Mouse (Mus musculus): Measurements from ENCODE around the gene Gm572. TPM values are rescaled to one million over a fixed set of nuclear protein-coding genes. Genes with fewer than 3 reads are reported as not detected.
A peak's percentile ranks its signal among the peaks of the same experiment; 100 is the strongest.

The Gm572 gene
- polyA plus RNA-seq, 1 experiment = 0.07 TPM

DNA sequence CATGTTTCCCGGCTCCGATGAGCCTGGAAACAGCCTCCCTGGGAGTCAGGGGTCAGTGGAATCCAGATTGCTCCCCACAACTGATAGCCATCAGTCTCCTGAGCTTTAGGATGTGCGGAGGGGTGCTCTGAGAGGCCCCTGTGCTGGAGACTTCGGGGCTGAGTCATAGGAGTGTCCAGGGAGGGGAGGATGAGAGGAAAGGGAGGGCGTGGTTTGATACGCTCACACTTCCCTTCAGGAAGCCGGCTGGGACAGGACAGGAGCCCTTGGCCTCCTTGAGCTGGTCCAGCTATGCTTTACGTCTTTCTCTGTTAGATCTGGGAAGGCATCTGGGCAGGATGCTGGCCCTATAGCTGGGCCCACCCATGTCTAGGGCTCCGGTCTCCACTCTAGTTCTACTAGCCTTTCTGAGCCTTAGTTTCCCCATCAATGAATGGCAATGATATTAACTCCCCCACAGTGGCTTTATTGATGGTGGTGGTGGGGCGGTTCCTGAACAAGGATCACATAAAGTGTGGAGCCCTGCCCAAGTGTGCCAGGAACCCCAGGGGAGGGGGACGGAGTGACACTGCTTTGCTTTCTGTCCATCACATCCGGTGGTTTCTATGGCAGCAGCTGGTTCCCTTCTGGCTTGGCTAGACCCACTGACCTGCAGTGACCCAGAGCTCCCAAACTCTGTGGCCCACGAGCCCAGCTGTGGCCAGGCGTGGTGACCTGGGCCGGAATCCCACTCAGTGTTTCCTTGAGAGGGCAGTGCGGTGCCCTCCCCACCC is 33.3 kb downstream of the Gm572 start:
- Histone ChIP-seq H3K36me3 (ENCODE audit: control insufficient read depth, insufficient read depth, low read length) (no peaks in the 10 kb centered on the region), H3K27me3 (ENCODE audit: control insufficient read depth, insufficient read depth, low read length) (no peaks in the 10 kb centered on the region), H3K4me3 (ENCODE audit: extremely low read depth, insufficient read depth, insufficient read length) (no peak overlapping the region), H3K4me1 (ENCODE audit: control insufficient read depth, insufficient read depth, insufficient read length) (peaks cover 11% of the 10 kb centered on the region; the same call in 1 of the 2 replicates), H3K27ac (ENCODE audit: insufficient read depth, low read length) (no peak overlapping the region)
- 52% methylated on average over 16 of the region's 16 CpGs for WGBS
- DNase-seq (ENCODE audit: low read depth in 1 of 2, low spot score in 2 of 2) = no peak
- TF ChIP-seq CTCF (IDR thresholded peaks at IDR 0.05; ENCODE audit: extremely low read depth, insufficient read depth, insufficient read length, insufficient replicate concordance) (no peak), POLR2A (IDR thresholded peaks at IDR 0.05; ENCODE audit: low read depth, low read length) (no peak)

DNA sequence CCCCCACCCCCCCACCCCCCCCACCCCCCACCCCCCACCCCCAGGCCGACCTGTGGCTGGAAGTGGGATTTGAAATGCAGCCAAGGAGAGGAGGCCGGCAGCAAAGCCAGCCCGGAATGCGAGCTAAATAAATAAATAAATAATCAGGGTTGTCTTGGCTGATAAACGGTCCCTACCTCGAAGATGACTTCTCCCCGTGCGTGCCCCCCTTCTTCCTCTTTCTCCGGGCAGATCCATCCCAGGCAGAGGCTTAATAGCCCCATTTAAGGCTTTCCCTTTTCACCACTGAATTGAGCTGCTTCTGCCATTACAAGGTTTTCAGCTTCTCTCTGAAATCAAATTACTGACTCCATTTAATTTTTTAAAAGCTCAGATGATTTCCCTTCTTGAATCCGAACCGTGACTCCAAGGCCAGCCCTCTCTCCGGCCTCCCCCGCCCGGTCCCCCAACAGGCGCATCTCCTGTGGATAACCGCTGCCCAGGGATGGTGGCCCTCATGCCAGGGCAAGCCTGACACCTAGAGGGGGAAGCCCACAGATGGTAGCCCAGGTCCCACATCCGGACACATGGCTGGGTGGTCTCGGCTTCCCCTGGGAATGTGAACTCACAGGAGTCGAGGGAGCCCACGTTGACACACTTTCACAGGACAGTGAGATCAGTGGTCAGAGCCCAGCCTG is 34.0 kb downstream of the Gm572 start:
- no peak for DNase-seq (ENCODE audit: low read depth in 1 of 2, low spot score in 2 of 2)

GRCm38 (mm10) chr4:148678105-148678504 is 35.0 kb downstream of the Gm572 start:
- 93% methylated on average over 7 of the region's 7 CpGs for WGBS
- Histone ChIP-seq H3K4me1 (ENCODE audit: control insufficient read depth, insufficient read depth, insufficient read length) (peaks cover 12% of the 10 kb centered on the region; the same call in 1 of the 2 replicates), H3K27me3 (ENCODE audit: control insufficient read depth, insufficient read depth, low read length) (no peaks in the 10 kb centered on the region), H3K27ac (ENCODE audit: insufficient read depth, low read length) (no peak overlapping the region), H3K4me3 (ENCODE audit: extremely low read depth, insufficient read depth, insufficient read length) (no peak overlapping the region), H3K36me3 (ENCODE audit: control insufficient read depth, insufficient read depth, low read length) (no peaks in the 10 kb centered on the region)
- no peak for DNase-seq (ENCODE audit: low read depth in 1 of 2, low spot score in 2 of 2)
- TF ChIP-seq CTCF (IDR thresholded peaks at IDR 0.05; ENCODE audit: extremely low read depth, insufficient read depth, insufficient read length, insufficient replicate concordance) (no peak), POLR2A (IDR thresholded peaks at IDR 0.05; ENCODE audit: low read depth, low read length) (no peak)

More for the DNA sequence above, 34.0 kb downstream of the Gm572 start:
- H3K36me3 ChIP-seq (ENCODE audit: control insufficient read depth, insufficient read depth, low read length) = no peaks in the 10 kb centered on the region
- H3K27me3 ChIP-seq (ENCODE audit: control insufficient read depth, insufficient read depth, low read length) = no peaks in the 10 kb centered on the region
- H3K27ac ChIP-seq (ENCODE audit: insufficient read depth, low read length) = no peak overlapping the region
- H3K4me3 ChIP-seq (ENCODE audit: extremely low read depth, insufficient read depth, insufficient read length) = no peak overlapping the region
- H3K4me1 ChIP-seq (ENCODE audit: control insufficient read depth, insufficient read depth, insufficient read length) = peaks cover 11% of the 10 kb centered on the region; the same call in 1 of the 2 replicates
- no peak for TF ChIP-seq CTCF (IDR thresholded peaks at IDR 0.05; ENCODE audit: extremely low read depth, insufficient read depth, insufficient read length, insufficient replicate concordance)
- TF ChIP-seq POLR2A (IDR thresholded peaks at IDR 0.05; ENCODE audit: low read depth, low read length) = no peak
- 55% methylated on average over 20 of the region's 20 CpGs for WGBS

- 45% methylated on average over 1 of the region's 1 CpGs for WGBS
- no peak for DNase-seq (ENCODE audit: low read depth in 1 of 2, low spot score in 2 of 2)
- H3K27me3 ChIP-seq (ENCODE audit: control insufficient read depth, insufficient read depth, low read length) = no peaks in the 10 kb centered on the region
- H3K4me3 ChIP-seq (ENCODE audit: extremely low read depth, insufficient read depth, insufficient read length) = no peak overlapping the region
- H3K36me3 ChIP-seq (ENCODE audit: control insufficient read depth, insufficient read depth, low read length) = no peaks in the 10 kb centered on the region
- TF ChIP-seq POLR2A (IDR thresholded peaks at IDR 0.05; ENCODE audit: low read depth, low read length) (no peak), CTCF (IDR thresholded peaks at IDR 0.05; ENCODE audit: extremely low read depth, insufficient read depth, insufficient read length, insufficient replicate concordance) (no peak)
- no peak overlapping the region for H3K27ac ChIP-seq (ENCODE audit: insufficient read depth, low read length)
- H3K4me1 ChIP-seq (ENCODE audit: control insufficient read depth, insufficient read depth, insufficient read length) = peaks cover 7% of the 10 kb centered on the region; the same call in 1 of the 2 replicates
Observed at GRCm38 (mm10) chr4:148680505-148681067, 37.5 kb downstream of the Gm572 start.

DNA sequence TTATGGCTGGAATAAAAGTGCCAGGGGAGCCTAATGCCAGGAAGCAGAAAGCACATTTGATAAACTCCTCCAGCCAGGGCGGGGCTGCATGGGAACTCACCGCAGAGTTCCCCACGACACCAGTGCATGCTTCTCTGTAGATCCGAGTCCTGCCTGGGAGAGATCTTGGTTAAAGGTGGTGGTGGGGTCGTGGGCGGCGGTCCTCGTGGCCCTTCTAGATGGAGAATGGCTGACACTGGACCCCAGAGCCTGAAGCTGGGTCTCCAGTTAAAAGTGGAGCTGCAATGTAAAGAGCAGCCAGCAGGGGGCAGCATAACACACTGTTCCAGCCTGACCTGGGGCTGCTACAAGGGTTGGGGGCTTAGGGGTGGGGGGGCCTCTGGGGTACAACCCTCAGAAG is 38.3 kb downstream of the Gm572 start:
- WGBS = 26% methylated on average over 8 of the region's 8 CpGs
- Histone ChIP-seq H3K27ac (ENCODE audit: insufficient read depth, low read length) (no peak overlapping the region), H3K36me3 (ENCODE audit: control insufficient read depth, insufficient read depth, low read length) (no peaks in the 10 kb centered on the region), H3K27me3 (ENCODE audit: control insufficient read depth, insufficient read depth, low read length) (no peaks in the 10 kb centered on the region), H3K4me1 (ENCODE audit: control insufficient read depth, insufficient read depth, insufficient read length) (peaks cover 7% of the 10 kb centered on the region; the same call in 1 of the 2 replicates), H3K4me3 (ENCODE audit: extremely low read depth, insufficient read depth, insufficient read length) (no peak overlapping the region)
- DNase-seq (ENCODE audit: low read depth in 1 of 2, low spot score in 2 of 2) = peak in 1 of 2 experiments; percentile 45
- TF ChIP-seq POLR2A (IDR thresholded peaks at IDR 0.05; ENCODE audit: low read depth, low read length) = no peak
- peak; percentile 72; the same call in 1 of the 2 replicates for TF ChIP-seq CTCF (IDR thresholded peaks at IDR 0.05; ENCODE audit: extremely low read depth, insufficient read depth, insufficient read length, insufficient replicate concordance)

DNA sequence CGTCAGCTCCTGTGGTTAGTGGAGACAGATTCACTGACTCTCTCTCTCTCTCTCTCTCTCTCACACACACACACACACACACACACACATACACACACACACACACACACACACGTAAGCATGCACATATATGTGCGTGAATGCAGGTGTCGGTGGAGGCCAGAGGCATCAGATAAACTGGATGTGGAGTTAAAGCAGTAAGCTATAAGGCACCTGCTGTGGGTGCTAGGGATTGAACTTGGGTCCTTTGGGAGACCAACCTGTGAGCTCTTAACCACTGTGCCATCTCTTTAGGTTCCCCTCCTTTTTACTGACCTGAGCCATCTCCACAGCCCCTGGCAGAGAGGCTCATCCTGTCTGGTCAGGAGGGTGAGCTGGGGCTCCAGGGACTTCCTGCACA is 39.8 kb downstream of the Gm572 start:
- H3K36me3 ChIP-seq (ENCODE audit: control insufficient read depth, insufficient read depth, low read length) = no peaks in the 10 kb centered on the region
- WGBS = 82% methylated on average over 4 of the region's 4 CpGs
- TF ChIP-seq POLR2A (IDR thresholded peaks at IDR 0.05; ENCODE audit: low read depth, low read length) (no peak), CTCF (IDR thresholded peaks at IDR 0.05; ENCODE audit: extremely low read depth, insufficient read depth, insufficient read length, insufficient replicate concordance) (no peak)

More for the DNA sequence above, 39.8 kb downstream of the Gm572 start:
- DNase-seq (ENCODE audit: low read depth in 1 of 2, low spot score in 2 of 2) = no peak
- peaks cover 7% of the 10 kb centered on the region; the same call in 1 of the 2 replicates for H3K4me1 ChIP-seq (ENCODE audit: control insufficient read depth, insufficient read depth, insufficient read length)
- no peak overlapping the region for H3K27ac ChIP-seq (ENCODE audit: insufficient read depth, low read length)
- H3K4me3 ChIP-seq (ENCODE audit: extremely low read depth, insufficient read depth, insufficient read length) = no peak overlapping the region
- H3K27me3 ChIP-seq (ENCODE audit: control insufficient read depth, insufficient read depth, low read length) = no peaks in the 10 kb centered on the region

All from spleen, adult 2 months (tissue).